Comparison of ENCODE assay signal across 16 mouse cellular contexts in the genomic region with DNA sequence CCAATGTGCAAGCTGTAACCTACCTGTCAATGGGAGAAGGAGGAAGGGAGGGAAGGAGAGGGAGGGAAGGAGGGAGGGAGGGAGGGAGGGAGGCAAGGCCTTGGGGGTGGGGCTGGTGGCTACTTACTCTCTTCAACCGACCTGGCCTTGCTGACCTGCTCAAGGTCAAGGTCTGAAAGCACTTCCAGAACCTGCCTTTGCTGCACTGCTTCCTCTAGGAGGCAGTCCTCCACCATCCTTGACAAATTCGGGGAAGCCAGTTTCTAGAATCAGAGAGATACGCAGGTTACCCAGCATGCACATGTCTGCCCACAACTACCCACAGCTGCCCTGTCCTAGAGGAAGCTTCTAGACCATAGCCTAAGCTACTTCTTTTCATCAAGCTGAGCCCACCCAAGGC. TPM values are rescaled to one million over a fixed set of nuclear protein-coding genes. Genes with fewer than 3 reads are reported as not detected.
A peak's percentile ranks its signal among the peaks of the same experiment; 100 is the strongest.
DNase-seq lines count a peak whose midpoint lies in the region; ATAC-seq and TF ChIP-seq lines count a peak whose summit lies in the region.
"Had no signal": no experiment of that assay in that cellular context is flagged by ENCODE, and none has a peak within 500 bp of the region (broad histone marks: within the 10 kb centered on the region; RNA-seq: fewer than 3 reads in every experiment).

No protein-coding gene starts in this region.

- ATAC-seq in kidney, postnatal 0 days (replicated peaks; ENCODE audit: low FRiP score, low read depth): no peak
- no peak for ATAC-seq in kidney, embryonic 15.5 days (replicated peaks; ENCODE audit: low FRiP score)
- ATAC-seq: forebrain, embryonic 15.5 days had no signal

- 50% methylated on average over 3 of the region's 3 CpGs for WGBS in kidney, postnatal 0 days
- WGBS in kidney, embryonic 15.5 days: 45% methylated on average over 3 of the region's 3 CpGs

- no peak overlapping the region for H3K4me3 ChIP-seq in kidney, postnatal 0 days (replicated peaks; ENCODE audit: low read depth, low read length)
- no peak overlapping the region for H3K4me3 ChIP-seq in kidney, embryonic 15.5 days (replicated peaks)
- H3K4me3 ChIP-seq: forebrain, embryonic 15.5 days; lung, embryonic 15.5 days; neural tube, embryonic 13.5 days had no signal

- H3K4me2 ChIP-seq in kidney, postnatal 0 days (ENCODE audit: low read length): no peak overlapping the region
- no peak overlapping the region for H3K4me2 ChIP-seq in kidney, embryonic 15.5 days
- H3K4me2 ChIP-seq: forebrain, embryonic 15.5 days; lung, embryonic 15.5 days; midbrain, embryonic 11.5 days; neural tube, embryonic 13.5 days had no signal

- H3K36me3 ChIP-seq in kidney, postnatal 0 days (ENCODE audit: insufficient read depth, low read length): no peaks in the 10 kb centered on the region
- peaks cover 4% of the 10 kb centered on the region; the same call in 1 of the 2 replicates for H3K36me3 ChIP-seq in kidney, embryonic 15.5 days
- H3K36me3 ChIP-seq: lung, embryonic 15.5 days had no signal

- H3K9ac ChIP-seq in kidney, postnatal 0 days (ENCODE audit: low read depth, low read length): no peak overlapping the region
- H3K9ac ChIP-seq in kidney, embryonic 15.5 days: no peak overlapping the region
- H3K9ac ChIP-seq: forebrain, embryonic 15.5 days; lung, embryonic 15.5 days; neural tube, embryonic 13.5 days had no signal

- H3K27ac ChIP-seq in kidney, postnatal 0 days: no peak overlapping the region
- no peak overlapping the region for H3K27ac ChIP-seq in kidney, embryonic 15.5 days
- H3K27ac ChIP-seq: forebrain, embryonic 15.5 days; lung, embryonic 15.5 days; neural tube, embryonic 13.5 days had no signal

- H3K4me1 ChIP-seq in kidney, postnatal 0 days (replicated peaks; ENCODE audit: insufficient read depth, low read length): no peaks in the 10 kb centered on the region; the same call in 1 of the 2 replicates
- peaks cover 22% of the 10 kb centered on the region for H3K4me1 ChIP-seq in kidney, embryonic 15.5 days

- peak; percentile 30 for DNase-seq in embryo, embryonic 11 days
- no peak for DNase-seq in embryo, embryonic 9.5 days (ENCODE audit: extremely low spot score)
- DNase-seq in kidney, postnatal 0 days (ENCODE audit: low spot score): no peak
- DNase-seq in 3T3-L1 (ENCODE audit: low read depth, low spot score): peak; percentile 31
- peak; percentile 37 for DNase-seq in brain, adult 2 months (ENCODE audit: low read depth, low spot score)
- no peak for DNase-seq in testis, postnatal 14 days (ENCODE audit: low spot score)
- DNase-seq in layer of hippocampus, adult 9-11 months: no peak
- DNase-seq: cerebellum, adult 18-20 months; heart, adult 11 months; retina, postnatal 1 day; spleen, adult 18-20 months had no signal

- TF ChIP-seq CTCF in kidney, postnatal 0 days (IDR thresholded peaks at IDR 0.05; ENCODE audit: low read depth): peak; percentile 62

- no peaks in the 10 kb centered on the region for H3K27me3 ChIP-seq in kidney, postnatal 0 days (ENCODE audit: insufficient read depth, low read length)
- H3K27me3 ChIP-seq in kidney, embryonic 15.5 days: peaks cover 10% of the 10 kb centered on the region
- H3K27me3 ChIP-seq: forebrain, embryonic 15.5 days; lung, embryonic 15.5 days had no signal

- no peaks in the 10 kb centered on the region for H3K9me3 ChIP-seq in kidney, postnatal 0 days (replicated peaks; ENCODE audit: low read length)
- no peaks in the 10 kb centered on the region for H3K9me3 ChIP-seq in kidney, embryonic 15.5 days (replicated peaks)
- H3K9me3 ChIP-seq: forebrain, embryonic 15.5 days; lung, embryonic 15.5 days; neural tube, embryonic 13.5 days had no signal

RNA-seq across cellular contexts. Expression of a gene that starts 25.5 kb away (rescaled TPM):
- 2.3 and 2.8 TPM in 2 replicates for polyA plus RNA-seq in kidney, postnatal 0 days (2015; fragmentation: Nextera tagmentation; extraction: Ambion mirVana)
- polyA plus RNA-seq in kidney, embryonic 15.5 days (2015; fragmentation: Nextera tagmentation; extraction: Ambion mirVana): 1.6 and 1.9 TPM in 2 replicates

RNA-seq across cellular contexts. Expression of a gene that starts 53.1 kb away (rescaled TPM):
- polyA plus RNA-seq in kidney, postnatal 0 days (2015; fragmentation: Nextera tagmentation; extraction: Ambion mirVana): 54.2 and 65.2 TPM in 2 replicates
- polyA plus RNA-seq in kidney, embryonic 15.5 days (2015; fragmentation: Nextera tagmentation; extraction: Ambion mirVana): 57.4 and 71.2 TPM in 2 replicates

Comparison
In these comparisons a context has a peak if more than half of its experiments do, and no peak if none do; other contexts are left out.
1. DNase-seq: peak in embryo, embryonic 11 days (single experiment), 3T3-L1 (single experiment) and brain, adult 2 months (single experiment); none in embryo, embryonic 9.5 days (single experiment), kidney, postnatal 0 days (single experiment), testis, postnatal 14 days (single experiment) and layer of hippocampus, adult 9-11 months (single experiment).